Mouse (Mus musculus): ENCODE data around the gene Kank4.
A peak's percentile ranks its signal among the peaks of the same experiment; 100 is the strongest.
"Not testable (repeated sequence)": the region's sequence is repeated elsewhere in the genome, so short reads cannot be mapped to it uniquely, and the experiment has no call there.

Kank4 gene

DNA sequence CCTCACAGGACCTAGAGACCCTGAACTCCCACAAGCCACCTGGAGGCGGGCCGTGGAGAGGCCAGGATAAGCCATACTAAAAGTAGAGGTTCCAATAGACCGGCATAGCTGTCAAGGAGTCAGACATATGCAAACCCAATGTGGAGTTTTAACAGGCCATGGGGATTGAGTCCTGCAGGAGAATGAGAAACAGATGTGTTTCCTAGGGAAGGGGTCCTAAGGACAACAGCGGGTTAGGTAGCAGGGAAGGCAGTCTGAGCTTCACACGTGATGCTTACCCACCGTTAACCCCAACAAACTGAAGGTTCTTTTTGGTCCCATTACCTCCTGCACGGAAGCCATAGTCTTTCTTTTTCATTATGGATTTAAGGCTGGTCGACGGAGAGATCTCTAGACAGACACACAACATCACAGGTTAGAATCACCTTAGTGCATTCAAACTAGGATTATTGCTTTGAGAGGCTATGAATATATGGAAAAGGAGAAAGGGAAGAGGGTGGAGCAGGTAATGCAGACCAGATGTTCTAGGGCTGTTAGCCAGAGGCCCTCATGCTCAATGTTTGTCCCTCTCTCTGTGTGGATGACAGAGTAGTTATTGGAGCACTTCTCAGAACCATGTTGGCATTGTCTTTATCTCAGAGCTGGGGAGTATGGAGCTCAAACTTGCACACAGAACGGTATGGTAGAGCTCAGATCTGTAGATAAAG is 40.5 kb downstream of the Kank4 start:
- DNase-seq (ENCODE audit: low spot score in 2 of 2): no peak

DNA sequence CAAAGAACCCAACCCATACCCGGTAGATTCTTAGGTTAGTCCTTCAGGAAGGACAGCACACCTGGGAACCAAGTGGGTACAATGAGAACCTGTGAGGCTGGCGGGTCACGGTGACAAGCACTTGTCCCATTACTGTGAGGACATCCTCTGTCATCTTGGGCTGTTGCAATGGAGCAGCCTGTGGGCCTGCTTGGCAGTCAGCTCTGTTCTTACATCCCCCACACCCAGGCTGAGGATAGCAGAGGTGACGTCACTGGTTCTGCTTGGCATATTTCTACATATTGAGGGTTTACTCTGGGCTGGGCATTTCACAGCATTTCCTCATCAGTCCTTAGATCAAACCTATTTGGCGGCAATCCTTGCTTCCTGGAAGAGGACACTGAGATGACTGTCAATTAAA is 43.6 kb downstream of the Kank4 start:
- no peak for DNase-seq (ENCODE audit: low spot score in 2 of 2)

DNA sequence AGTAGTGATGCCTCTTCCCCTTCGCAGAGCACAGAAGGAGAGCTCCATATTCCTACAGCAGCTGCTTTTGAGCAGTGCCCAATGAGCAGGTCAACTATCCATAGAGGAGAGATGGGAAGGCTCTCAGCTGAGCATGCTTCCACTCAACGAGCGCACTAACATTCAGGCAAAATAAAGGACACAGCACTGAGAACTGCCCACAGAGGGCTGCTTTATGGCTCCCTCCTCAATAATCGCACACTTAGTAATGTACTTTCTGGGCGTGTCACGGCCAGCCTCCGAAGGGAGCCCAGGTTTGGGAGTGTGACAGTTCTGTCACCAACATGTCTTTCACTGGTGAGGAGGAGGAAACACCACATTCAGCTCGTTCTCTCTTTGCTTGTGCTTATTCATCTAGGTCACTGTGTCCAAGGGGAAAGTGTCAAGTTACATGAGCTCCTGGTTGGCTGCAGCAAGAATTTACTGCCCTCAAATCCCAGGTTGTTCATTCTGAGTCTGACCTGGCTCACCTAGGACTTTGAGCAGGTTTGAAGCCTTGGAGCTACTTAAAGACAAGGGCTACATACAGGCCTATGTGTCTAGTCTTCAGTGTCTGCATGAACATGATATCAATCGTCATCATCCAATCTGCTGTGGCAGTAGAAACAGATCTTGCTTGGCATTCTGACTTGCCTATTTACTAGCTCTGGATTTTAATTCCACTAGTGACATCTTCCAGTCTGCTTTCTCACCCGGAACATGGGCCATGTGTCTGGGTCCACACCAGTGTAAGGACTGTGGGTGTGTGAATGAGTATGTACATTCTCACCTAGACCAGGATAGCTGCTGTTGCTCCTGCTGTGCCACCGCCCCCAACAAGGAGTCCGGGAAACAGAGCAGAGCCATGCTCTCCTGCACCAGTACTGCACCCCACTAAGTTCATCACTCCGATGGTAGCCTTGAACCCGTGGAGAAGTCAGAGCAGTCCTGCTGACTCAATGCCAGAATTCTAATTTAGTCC is 49.9 kb downstream of the Kank4 start:
- no peak for DNase-seq (ENCODE audit: low spot score in 2 of 2)

DNA sequence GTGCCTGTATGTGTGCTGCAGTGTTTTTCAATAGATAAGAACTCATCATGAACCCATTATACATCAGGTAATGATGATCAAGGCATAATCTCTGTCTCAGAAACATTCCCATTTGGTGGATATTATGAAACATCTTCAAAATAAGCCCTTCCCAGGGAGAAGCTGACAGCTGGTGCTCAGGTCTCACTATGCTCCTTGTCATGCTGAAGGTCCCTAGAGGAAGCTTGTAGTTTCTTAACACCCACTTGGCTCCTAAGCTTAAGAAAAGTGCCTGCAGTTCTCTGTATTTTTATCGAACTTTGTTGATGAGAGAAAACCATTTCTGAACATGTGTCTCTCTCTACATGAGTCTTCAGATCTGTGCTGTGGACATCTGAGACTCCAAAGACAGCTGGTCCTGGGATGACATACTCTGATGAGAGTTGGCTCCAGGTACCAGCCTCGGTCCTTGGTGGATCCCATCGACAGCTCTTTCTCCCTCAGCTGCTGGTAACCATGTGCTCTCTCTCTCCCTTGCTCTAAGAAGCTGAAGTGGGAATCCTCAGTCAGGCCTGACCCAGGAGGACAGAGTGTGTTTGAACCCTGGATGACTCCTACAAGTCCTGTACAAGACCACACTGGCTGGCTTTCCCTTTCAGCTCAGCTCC is 58.3 kb downstream of the Kank4 start:
- no peak for DNase-seq (ENCODE audit: low spot score in 2 of 2)

DNA sequence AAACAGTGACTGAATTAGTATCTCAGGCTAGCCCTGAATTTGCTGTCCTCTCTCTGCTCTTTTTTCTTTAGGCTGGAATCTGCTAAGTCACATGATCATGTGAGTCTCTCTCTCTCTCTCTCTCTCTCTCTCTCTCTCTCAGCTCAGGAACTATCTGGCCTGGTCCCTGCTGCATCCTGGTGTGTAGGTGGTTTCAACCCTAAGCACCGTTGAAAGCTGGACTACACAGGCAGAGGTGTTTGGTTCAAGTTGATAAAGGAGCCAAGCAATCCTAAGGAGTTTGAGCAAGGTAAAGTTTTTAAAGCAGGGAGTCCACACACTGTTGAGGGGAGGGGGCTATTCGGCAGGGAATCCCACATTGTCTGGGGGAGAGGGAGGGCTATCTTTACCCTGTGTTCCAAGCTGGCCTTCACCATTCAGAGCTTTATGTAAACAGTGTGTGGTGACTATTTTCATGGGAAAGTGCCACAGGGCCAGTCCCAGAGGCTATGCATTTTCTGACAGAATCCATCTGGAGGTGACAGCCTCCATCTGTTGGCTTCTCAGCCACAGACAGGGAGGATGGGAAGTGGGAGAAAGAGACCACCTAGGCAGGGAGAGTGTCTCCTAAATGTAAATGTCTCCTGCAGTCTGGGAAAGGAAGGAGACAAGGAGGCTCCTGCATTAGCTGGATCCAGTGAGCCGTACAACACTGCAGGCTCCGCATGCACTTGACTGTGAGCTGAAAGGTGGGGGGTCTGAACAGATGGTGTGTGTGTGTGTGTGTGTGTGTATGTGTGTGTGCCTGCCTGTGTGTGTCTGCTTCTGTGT is 59.1 kb downstream of the Kank4 start:
- DNase-seq (ENCODE audit: low spot score in 2 of 2): no peak

DNA sequence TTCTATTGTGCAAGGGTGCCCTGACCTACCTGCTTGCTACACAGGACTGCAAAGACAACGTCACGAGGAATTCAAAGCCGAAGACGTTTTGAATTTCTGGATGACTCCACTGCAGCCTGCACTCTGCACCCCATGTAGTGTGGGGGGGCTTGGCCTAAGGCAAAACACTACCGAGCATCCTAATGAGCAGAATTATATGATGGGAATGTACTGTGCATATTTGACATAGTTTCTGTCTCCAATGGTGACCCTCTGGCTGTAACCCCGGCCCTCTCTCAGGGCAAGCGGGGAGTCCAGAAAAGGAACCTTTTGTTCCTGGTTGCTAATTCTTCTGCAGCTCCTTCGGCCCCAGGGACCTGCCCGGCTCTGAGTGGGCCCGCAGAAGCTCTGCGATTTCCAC is 61.2 kb downstream of the Kank4 start:
- DNase-seq (ENCODE audit: low spot score in 2 of 2): no peak

DNA sequence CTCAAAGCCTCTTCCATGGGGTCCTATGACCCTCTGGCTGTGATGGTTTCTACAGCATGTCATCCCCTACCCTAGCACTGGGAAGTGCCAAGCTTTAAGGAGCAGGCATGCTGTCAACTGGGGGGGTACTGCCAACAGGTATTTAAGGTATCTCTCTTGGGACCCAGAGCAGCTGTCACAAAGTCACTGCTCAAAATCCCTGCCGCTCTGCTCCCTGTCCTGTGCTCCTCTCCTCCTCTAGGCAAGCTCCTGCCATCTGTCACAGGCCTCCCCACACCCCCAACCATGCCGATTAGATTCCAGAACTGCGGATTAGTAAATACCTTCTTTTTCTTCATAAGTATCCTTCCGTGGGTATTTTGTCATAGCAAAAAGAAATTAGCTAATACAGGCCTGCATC is 62.9 kb downstream of the Kank4 start:
- DNase-seq (ENCODE audit: low spot score in 2 of 2): no peak

DNA sequence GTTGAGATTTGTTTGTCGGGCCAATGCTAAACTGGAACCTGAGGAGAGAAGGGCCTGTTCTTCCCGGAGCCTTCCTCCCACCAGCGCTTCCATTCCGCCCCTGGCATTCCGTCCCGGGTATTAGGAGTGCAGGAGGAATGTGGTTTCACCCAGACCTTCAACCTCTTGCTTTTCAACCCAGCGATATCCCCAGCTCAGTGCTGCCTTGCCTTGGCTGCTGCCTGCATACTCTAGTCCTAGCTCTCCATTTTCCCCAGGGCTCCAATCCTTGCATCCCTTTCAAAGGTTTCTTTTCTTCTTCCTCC is 73.5 kb downstream of the Kank4 start:
- DNase-seq (ENCODE audit: low spot score in 2 of 2): no peak

DNA sequence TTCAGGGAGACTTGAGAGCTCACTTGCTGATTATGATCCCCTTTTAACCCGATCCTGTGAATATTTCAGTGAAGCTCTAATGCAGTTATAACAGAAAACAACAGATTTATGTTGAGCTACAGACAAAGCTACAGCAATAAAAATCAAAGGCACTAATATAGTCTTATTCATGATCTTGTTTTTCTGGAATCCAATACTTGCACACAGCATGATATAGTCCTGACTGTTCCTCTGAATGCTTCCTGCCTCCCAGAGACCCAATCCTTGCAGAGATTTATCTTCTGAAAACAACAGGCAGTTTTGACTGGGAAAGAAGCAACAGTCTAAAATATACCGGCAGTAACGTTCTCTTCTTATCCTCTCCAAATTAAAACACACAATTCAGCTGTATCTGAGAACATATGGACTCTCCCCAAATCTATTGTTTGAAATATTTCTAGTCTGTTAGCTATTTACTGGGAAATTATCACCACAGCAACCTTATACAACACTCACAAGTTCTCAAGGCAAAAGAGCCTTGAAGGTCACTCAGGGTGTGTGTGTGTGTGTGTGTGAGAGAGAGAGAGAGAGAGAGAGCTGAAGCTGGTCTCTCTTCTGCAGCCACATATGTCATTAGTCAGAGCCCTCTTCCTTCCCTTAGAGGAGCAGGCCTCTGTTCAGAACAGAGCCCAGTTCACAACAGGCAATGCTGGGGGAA is 74.0 kb downstream of the Kank4 start:
- no peak for DNase-seq (ENCODE audit: low spot score in 2 of 2)

DNA sequence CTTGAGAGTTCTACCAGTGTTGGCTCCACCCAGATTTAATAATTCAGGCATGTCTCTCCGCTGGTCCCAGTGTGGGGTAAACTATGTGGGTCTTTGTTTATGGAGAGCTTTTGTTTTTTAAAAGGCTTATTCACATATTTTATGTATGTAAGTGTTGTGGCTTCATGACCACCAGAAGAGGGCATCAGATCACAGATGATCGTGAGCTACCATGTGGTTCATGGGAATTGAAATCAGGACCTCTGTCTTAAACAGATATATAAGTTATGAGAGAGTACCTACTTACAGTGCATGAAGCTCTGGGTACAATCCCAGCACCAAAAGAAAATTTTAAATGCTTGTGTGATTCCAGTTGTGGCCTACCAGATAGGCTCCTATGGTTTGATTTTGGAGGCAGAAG is 77.6 kb downstream of the Kank4 start:
- no peak for DNase-seq (ENCODE audit: low spot score in 2 of 2)

DNA sequence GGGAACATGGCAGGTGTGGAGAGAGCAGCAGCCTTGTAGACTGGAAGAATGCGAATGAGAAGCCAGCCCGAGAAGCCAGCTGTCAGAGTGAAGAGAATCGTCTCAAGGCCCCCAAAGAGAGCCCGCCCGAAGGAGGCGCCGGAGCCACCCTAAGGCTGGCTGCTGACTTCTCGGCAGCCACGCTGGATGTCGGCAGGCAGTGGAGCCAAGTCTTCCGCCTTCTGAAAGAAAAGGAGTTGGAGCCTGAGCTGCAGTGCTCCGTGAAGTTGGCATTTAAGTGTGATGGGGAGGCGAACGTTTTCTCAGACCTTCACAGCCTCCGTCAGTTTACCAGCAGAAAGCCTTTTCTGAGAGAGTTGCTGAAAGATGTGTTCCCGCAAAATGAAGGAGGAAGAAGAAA is 83.7 kb downstream of the Kank4 start:
- no peak for DNase-seq (ENCODE audit: low spot score in 2 of 2)

DNA sequence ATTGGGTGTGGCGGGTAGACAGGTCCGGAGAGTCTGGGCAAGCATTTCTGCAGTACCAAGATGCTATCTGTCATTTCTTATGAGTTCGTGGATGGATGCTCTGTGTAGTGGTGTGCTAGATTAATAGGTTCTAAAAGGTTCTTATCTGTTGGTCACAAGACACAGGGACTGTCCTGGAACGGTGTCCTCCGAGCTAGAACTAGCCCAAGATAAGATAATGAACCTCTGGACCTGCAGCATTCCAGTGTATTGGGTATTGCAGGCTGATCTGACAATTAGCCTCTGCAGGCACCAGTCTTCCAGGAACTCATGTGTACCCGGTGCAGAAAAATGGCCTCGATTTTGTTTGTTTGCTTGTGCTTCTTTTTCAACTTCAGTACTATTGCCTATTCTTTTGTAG is 88.6 kb downstream of the Kank4 start:
- DNase-seq (ENCODE audit: low spot score in 2 of 2): no peak

DNA sequence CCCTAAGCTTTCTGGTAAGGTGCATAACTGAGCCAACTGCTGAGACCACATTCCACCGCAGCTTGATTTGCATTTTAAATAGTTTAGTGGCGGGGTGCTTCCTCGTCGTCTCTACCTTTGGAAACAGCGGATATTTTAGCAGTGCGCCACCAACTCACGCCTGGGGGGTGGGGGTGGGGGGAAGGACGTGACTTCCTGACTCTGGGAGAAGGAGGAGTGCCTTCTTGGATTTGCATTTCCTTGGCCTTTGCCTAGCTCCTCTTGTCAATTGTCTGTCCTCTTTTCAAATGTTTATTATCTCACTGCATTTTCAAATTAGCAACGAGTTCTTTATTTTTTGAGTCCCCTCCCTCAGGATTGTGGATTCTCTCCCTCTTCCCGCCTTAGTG is 89.4 kb downstream of the Kank4 start:
- DNase-seq (ENCODE audit: low spot score in 2 of 2): no peak

DNA sequence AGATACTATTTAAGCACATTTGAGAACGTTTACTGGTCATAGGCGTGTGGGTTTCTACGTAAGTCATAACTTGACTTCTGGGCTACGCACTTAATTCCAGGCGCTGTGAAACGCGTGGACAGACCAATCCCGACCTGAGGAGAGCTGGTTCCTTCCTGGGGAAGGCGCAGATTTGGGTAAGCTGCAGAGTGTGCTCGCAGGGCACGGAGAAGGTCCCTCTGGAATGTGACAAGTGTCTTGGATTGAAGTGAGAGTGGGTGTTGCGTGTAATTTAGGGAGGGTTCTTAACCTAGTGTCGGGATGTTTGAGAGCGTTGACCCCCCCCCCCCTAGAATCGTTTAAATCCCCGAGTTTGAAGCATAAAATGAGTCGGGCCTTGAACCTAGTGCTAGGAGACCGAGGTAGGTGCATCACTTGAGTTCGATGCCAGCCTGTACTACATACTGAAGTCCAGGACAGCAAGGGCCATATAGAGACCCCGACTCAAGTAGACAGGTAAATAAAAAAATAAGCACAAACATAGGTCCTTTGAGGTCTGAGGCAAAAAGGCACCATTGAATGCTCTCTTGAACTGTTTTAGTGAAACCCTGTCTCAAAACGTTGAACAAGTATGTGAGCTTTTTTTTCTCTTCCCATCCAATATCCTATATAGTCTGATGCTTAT is 89.9 kb downstream of the Kank4 start:
- DNase-seq (ENCODE audit: low spot score in 2 of 2): no peak

DNA sequence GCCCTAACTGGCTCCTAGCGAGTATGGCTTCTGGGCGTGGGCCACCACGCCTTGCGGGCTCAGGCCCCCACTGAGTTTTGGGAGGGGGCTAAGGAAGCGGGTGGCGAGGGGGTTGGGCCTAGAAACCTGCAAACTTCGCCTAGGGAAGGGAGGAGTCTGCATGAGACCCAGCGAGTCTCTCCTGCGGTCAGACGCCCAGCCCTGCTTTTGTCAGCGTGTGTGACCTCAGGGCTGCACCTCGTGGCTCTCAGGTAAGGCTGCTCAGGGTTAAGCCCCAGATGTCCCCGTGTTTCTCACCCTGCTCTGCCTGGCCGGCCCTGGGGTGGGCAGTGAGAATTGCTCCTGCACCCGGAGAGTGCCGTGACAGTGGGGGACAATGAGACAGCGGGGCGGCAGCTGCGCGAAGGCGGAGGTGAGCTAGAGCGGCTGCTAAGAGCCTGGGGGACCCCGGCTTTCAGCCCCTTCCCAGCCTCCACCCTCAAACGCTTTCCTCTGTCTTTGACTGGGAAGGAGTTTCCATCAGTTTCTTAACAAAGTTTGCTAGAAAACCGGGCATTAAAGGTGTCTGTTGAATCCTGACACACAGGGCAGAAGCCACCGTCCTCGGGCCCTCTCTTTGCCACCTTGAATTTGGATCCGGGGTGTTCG is 90.6 kb downstream of the Kank4 start, which contains the start of gene L1td1:
TSS of gene L1td1 (plus strand) at position 145 of the 648 bp plus-strand sequence.
- no peak for DNase-seq (ENCODE audit: low spot score in 2 of 2)

DNA sequence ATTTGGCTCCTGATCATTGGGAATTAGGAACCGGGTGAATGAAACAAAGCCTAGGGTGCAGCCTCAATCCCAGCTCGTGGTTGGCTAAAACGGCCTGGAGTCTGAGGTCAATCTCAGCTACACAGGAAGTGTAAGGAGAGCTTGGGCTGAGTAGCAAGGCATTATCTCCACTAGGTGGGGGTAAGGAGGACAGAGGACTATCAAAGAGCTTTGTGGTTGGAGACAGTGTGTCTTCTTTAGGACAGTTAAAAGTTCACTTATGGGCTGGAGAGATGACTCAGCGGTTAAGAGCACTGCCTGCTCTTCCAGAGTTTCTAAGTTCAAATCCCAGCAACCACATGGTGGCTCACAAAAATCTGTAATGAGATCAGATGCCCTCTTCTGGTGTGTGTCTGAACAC is 91.9 kb downstream of the Kank4 start:
- DNase-seq (ENCODE audit: low spot score in 2 of 2): no peak

DNA sequence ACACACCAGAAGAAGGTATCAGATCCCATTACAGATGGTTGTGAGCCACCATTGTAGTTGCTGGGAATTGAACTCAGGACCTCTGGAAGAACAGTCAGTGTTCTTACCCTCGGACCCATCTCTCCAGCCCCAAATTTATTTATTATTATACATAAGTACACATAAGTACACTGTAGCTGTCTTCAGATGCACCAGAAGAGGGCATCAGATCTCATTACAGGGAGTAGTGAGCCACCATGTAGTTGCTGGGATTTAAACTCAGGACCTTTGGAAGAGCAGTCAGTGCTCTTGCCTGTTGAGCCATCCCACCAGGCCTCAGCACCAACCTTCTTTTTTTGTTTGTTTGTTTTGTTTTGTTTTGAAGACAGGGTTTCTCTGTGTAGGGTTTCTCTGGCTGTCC is 92.7 kb downstream of the Kank4 start:
- not testable (repeated sequence) for DNase-seq (ENCODE audit: low spot score in 2 of 2)

DNA sequence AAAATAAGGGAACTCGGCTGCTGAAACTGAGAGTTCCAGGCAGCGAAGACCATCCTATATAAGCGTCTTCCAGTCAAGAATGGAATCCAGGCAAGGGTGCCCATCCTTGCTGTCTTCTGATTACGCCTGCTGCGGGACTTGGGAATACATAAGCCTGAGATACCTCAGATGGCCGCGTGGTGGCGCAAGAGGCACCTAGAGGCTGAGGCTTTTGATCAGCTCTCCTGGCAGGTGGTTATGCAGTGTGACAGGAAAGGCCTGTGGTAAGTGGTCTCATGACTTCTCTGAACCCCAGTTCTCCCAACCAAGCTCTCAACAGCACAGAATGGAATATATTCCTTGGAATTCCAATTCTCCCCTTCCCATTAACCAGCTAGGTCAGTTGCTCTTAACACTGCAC is 94.9 kb downstream of the Kank4 start:
- peak; percentile 14 to 30 for DNase-seq (ENCODE audit: low spot score in 2 of 2)

DNA sequence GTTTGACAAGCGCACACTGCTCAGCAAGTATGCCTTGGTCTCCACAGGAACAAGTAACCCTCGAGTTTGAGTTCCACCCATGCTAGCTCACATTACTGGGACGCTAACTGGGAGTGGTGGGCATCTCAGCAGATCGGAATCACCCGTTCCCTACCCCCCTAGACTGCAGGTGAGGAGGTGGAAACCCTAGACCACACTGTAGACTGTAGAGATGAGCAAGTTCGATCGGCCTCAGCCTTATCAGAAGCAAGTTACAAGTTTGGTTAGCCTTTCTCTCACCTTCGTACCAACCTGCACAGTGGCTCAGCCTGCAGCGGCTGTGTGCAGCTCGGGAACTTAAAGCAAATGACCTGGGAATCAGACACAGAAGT is 98.8 kb downstream of the Kank4 start:
- DNase-seq (ENCODE audit: low spot score in 2 of 2): no peak
